Mouse (Mus musculus) gastrocnemius, adult 8-10 months (tissue): ENCODE measurements around the gene Gm20388. TPM values are rescaled to one million over a fixed set of nuclear protein-coding genes. Genes with fewer than 3 reads are reported as not detected.

Source experiments
- DNase-seq, 2 experiments: peaks; one replicate each; pipeline ENCODE4 v3.0.0; 2022; ENCODE audit warnings: low spot score in 2 of 2
- total RNA-seq, 4 experiments: library from RNA; stranded (reverse); gene quantifications; 2 replicates each; pipeline ENCODE4 v1.2.4; 2022

Gene Gm20388
- total RNA-seq, 4 experiments from 2014 or later: 4.4 to 20.0 (median 7.9) TPM; not detected in 1

GRCm38 (mm10) chr8:122642071-122642470 is 2731.4 kb downstream of the Gm20388 start:
- no peak for DNase-seq

GRCm38 (mm10) chr8:122644175-122644954 is 2733.7 kb downstream of the Gm20388 start:
- no peak for DNase-seq

- peak in 1 of 2 experiments; percentile 54 for DNase-seq
Observed at GRCm38 (mm10) chr8:122646337-122646736, 2735.7 kb downstream of the Gm20388 start.

- DNase-seq: no peak
Observed at GRCm38 (mm10) chr8:122648192-122648970, 2737.7 kb downstream of the Gm20388 start.

GRCm38 (mm10) chr8:122651326-122651921 is 2740.8 kb downstream of the Gm20388 start:
- peak; percentile 67 to 87 for DNase-seq

- DNase-seq: no peak
Observed at GRCm38 (mm10) chr8:122652643-122653042, 2742.0 kb downstream of the Gm20388 start.

- DNase-seq: no peak
Observed at GRCm38 (mm10) chr8:122654768-122655167, 2744.1 kb downstream of the Gm20388 start.

GRCm38 (mm10) chr8:122656056-122656999 is 2745.7 kb downstream of the Gm20388 start:
- DNase-seq: no peak

- no peak for DNase-seq
Observed at GRCm38 (mm10) chr8:122658149-122658806, 2747.6 kb downstream of the Gm20388 start.

GRCm38 (mm10) chr8:122658807-122659160 is 2748.1 kb downstream of the Gm20388 start:
- DNase-seq: no peak

- no peak for DNase-seq
Observed at GRCm38 (mm10) chr8:122660022-122660421, 2749.4 kb downstream of the Gm20388 start.

GRCm38 (mm10) chr8:122661138-122661537 is 2750.5 kb downstream of the Gm20388 start:
- DNase-seq: peak; percentile 61 to 78

- DNase-seq: no peak
Observed at GRCm38 (mm10) chr8:122661894-122662293, 2751.3 kb downstream of the Gm20388 start.

GRCm38 (mm10) chr8:122663106-122663505 is 2752.5 kb downstream of the Gm20388 start:
- no peak for DNase-seq

GRCm38 (mm10) chr8:122663670-122664069 is 2753.0 kb downstream of the Gm20388 start:
- DNase-seq: no peak

- peak; percentile 35 to 54 for DNase-seq
Observed at GRCm38 (mm10) chr8:122665221-122665620, 2754.6 kb downstream of the Gm20388 start.

GRCm38 (mm10) chr8:122665667-122666316 is 2755.2 kb downstream of the Gm20388 start:
- DNase-seq: no peak

- no peak for DNase-seq
Observed at GRCm38 (mm10) chr8:122666338-122666764, 2755.7 kb downstream of the Gm20388 start.

- DNase-seq: no peak
Observed at GRCm38 (mm10) chr8:122666827-122667226, 2756.2 kb downstream of the Gm20388 start.

GRCm38 (mm10) chr8:122667854-122668253 is 2757.2 kb downstream of the Gm20388 start:
- DNase-seq: no peak
